Mouse (Mus musculus) olfactory bulb, adult 2 months (tissue): Measurements from ENCODE around the gene 4930556J24Rik. TPM values are rescaled to one million over a fixed set of nuclear protein-coding genes. Genes with fewer than 3 reads are reported as not detected.
"Not testable (repeated sequence)": the region's sequence is repeated elsewhere in the genome, so short reads cannot be mapped to it uniquely, and the experiment has no call there.

Source experiments
- H3K27ac ChIP-seq: fragments of 200-500 bp; 2 replicates; pipeline ENCODE4 v1.5.1; 2012; ENCODE audit warnings: low read depth, low read length; ENCODE audit not compliant: insufficient read depth
- H3K4me1 ChIP-seq: fragments of 200-500 bp; 2 replicates; pipeline ENCODE4 v1.6.1; 2012; ENCODE audit warnings: low read length; ENCODE audit not compliant: control insufficient read depth, insufficient read depth
- H3K4me3 ChIP-seq: fragments of 200-500 bp; 2 replicates; pipeline ENCODE4 v1.5.1; 2012; ENCODE audit warnings: mild to moderate bottlenecking, low read depth, low read length, moderate library complexity; ENCODE audit not compliant: insufficient read depth
- CTCF ChIP-seq: fragments of 200-500 bp; IDR thresholded peaks from 2 replicates; pipeline ENCODE4 v1.5.1; 2012; ENCODE audit warnings: low read depth, mild to moderate bottlenecking, low read length, moderate library complexity; ENCODE audit not compliant: insufficient read depth
- POLR2A ChIP-seq: fragments of 200-500 bp; IDR thresholded peaks from 2 replicates; pipeline ENCODE4 v1.6.1; 2012; ENCODE audit warnings: mild to moderate bottlenecking, low read depth, low read length, moderate library complexity; ENCODE audit not compliant: insufficient read depth
- WGBS: fragments of 180-500 bp; shearing (Covaris S2); methylation state at CpG from one replicate; pipeline ENCODE4 v1.1.7; 2018; 5-methylcytosine and 5-hydroxymethylcytosine counted together
- polyA plus RNA-seq: library from polyadenylated mRNA; stranded (reverse); fragments of >200 nt; gene quantifications from 2 replicates; pipeline ENCODE4 v1.2.4, GENCODE M21; 2012; ENCODE audit warnings: low replicate concordance; ENCODE audit not compliant: missing spikeins, insufficient read depth, insufficient read length

4930556J24Rik gene
- polyA plus RNA-seq: not detected in 2 replicates

DNA sequence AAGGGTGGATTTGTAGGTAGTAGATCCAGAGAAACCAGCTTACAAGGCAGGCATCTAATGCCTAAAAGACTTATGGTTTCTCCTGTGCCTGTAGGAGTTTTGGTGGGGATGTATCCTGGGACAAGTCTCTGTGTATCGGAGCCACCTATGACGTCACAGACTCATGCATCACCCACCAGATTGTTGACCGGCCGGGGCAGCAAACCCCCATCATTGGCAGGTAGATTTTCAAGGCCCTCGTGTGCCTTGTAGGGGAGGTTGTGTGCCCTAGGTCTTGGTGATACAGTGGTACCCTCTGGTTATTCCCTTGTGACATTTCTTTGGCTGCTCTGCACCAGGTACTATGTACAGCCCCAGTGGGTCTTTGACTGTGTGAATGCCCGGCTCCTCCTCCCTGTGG is at the start of gene 4930556J24Rik:
4930556J24Rik (minus strand) TSS at position 101 of the 400 bp plus-strand sequence.
- no peak within 1 kb of the TSS for H3K4me3 ChIP-seq
- no peak within 1 kb of the TSS for H3K27ac ChIP-seq
- no peaks in the 10 kb centered on the region for H3K4me1 ChIP-seq
- WGBS: 93% methylated on average over 6 of the region's 6 CpGs
- no peak for TF ChIP-seq CTCF
- TF ChIP-seq POLR2A: no peak

DNA sequence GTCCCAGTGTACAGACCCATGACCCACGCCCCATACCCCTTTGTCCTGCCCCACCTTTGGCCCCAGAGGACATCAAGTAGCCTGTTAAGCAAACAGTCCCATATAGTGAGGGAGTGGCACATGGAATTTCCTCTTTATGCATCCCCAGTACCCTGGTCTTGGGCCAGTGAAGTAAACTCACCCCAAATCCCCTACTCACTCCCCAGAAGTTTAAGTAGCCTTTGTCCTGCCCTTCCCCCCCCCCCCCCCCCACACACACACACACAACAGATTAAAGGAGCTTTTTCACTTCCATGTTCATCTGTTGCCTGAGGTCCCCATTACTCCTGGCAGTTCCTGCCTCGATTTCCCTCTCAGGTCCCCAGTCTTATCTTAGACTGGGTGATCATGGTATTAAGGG is 46.7 kb upstream of the 4930556J24Rik start:
- H3K27ac ChIP-seq: no peak overlapping the region
- no peak for TF ChIP-seq POLR2A
- TF ChIP-seq CTCF: no peak
- 74% methylated on average over 2 of the region's 2 CpGs for WGBS
- no peak overlapping the region for H3K4me3 ChIP-seq
- no peaks in the 10 kb centered on the region for H3K4me1 ChIP-seq

DNA sequence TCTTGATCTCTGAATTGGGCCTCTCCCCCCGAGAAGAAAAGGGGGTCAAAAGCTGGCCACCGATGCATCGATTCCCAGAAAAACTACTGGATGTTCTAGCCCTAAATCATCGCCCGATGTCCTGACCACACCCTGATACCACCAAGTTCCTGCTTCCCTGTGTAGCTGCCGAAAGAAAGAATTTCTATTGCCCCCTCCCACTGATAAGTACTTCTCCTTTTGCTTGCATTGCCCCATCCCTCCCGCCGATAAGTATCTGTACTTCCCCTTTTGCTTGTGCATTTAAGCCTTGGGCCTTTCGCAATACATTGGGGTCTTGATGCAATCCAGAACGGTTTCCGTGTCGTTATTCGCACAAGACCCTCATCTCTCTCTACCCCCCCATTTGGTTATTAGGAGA is 45.5 kb upstream of the 4930556J24Rik start:
- H3K4me3 ChIP-seq, H3K27ac ChIP-seq, H3K4me1 ChIP-seq: not testable (repeated sequence)
- 92% methylated on average over 13 of the region's 13 CpGs for WGBS

GRCm38 (mm10) chr11:4015796-4016195 is 39.2 kb upstream of the 4930556J24Rik start:
- H3K27ac ChIP-seq, H3K4me1 ChIP-seq, H3K4me3 ChIP-seq: not testable (repeated sequence)
- 91% methylated on average over 14 of the region's 14 CpGs for WGBS

GRCm38 (mm10) chr11:4012616-4013015 is 36.0 kb upstream of the 4930556J24Rik start:
- Histone ChIP-seq H3K4me1 (no peaks in the 10 kb centered on the region), H3K27ac (no peak overlapping the region), H3K4me3 (no peak overlapping the region)
- TF ChIP-seq POLR2A (no peak), CTCF (no peak)
- 81% methylated on average over 1 of the region's 1 CpGs for WGBS

DNA sequence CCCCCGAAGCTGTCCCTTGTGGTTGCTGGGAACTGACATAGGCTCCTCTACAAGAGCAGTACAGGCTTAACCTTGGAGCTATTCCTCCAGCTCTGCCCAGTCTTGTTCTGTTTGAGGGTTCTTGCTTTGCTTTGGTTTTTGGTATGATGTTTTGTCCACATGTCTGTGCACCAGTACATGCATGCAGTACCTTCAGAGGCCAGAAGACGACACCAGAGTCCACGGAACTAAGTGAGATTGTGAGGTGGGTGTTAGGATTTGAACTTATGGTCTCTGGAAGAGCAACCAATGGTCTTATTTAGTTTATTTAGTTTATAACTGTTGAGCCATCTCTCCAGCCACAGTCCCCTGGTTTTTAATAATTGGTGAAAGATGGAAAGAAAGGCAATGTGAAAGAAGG is 29.9 kb upstream of the 4930556J24Rik start:
- 89% methylated on average over 3 of the region's 3 CpGs for WGBS
- no peak overlapping the region for H3K27ac ChIP-seq
- H3K4me1 ChIP-seq: no peaks in the 10 kb centered on the region
- TF ChIP-seq CTCF: no peak
- TF ChIP-seq POLR2A: no peak
- H3K4me3 ChIP-seq: no peak overlapping the region

DNA sequence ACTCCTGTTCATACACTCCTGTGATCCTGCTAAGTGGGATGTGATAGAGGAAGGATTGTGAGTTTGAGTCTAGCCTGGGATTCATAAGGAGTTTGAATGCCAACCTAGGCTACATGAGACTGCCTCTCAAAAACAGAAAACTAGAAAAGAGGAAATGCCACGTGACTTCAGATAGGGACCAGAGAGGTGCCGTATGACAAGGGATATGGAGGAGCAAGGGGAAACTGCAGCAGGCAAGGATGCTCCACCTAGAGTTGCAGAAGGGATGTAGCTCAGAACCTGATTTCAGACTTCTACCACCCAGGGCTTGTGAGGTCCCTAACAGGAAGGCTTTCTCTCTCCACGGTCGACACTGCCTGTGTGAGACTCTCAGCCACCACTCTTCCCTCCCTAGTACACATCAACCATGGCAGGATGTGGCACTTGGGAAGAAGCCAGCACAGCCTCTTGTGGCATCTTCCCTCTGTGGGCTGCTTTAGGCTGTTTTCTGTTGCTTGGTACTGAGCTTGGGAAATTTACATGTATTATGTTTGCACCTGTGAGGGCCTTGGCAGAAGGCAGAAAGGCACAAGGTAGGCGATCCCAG is 28.7 kb upstream of the 4930556J24Rik start:
- Histone ChIP-seq H3K4me1 (no peaks in the 10 kb centered on the region), H3K4me3 (no peak overlapping the region), H3K27ac (no peak overlapping the region)
- WGBS: 48% methylated on average over 5 of the region's 5 CpGs
- no peak for TF ChIP-seq CTCF
- no peak for TF ChIP-seq POLR2A

DNA sequence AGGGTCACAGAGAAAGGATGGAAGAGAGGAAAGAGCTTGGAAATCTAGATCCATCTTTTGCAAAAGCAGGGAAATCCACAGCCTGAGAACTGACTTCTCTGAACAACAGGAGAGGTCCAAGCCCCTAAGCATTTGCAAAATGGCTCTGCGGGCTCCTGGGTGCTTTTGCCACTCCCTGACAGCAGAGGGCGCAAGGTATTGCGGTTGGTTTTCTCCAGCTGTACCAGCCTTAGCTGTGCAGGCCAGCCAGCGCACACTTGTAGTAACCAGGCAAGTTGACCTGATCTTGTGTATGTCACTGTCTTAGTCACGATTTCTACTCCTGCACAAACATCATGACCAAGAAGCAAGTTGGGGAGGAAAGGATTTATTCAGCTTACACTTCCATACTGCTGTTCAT is 25.0 kb upstream of the 4930556J24Rik start:
- no peak overlapping the region for H3K4me3 ChIP-seq
- 6% methylated on average over 5 of the region's 5 CpGs for WGBS
- H3K4me1 ChIP-seq: peaks cover 10% of the 10 kb centered on the region
- no peak overlapping the region for H3K27ac ChIP-seq
- peak; percentile 80 for TF ChIP-seq CTCF
- TF ChIP-seq POLR2A: no peak

- Histone ChIP-seq H3K4me3 (no peak overlapping the region), H3K27ac (no peak overlapping the region), H3K4me1 (peaks cover 10% of the 10 kb centered on the region)
- 89% methylated on average over 5 of the region's 5 CpGs for WGBS
- TF ChIP-seq CTCF: no peak
- no peak for TF ChIP-seq POLR2A
Observed at GRCm38 (mm10) chr11:3999547-3999946, 23.0 kb upstream of the 4930556J24Rik start.

DNA sequence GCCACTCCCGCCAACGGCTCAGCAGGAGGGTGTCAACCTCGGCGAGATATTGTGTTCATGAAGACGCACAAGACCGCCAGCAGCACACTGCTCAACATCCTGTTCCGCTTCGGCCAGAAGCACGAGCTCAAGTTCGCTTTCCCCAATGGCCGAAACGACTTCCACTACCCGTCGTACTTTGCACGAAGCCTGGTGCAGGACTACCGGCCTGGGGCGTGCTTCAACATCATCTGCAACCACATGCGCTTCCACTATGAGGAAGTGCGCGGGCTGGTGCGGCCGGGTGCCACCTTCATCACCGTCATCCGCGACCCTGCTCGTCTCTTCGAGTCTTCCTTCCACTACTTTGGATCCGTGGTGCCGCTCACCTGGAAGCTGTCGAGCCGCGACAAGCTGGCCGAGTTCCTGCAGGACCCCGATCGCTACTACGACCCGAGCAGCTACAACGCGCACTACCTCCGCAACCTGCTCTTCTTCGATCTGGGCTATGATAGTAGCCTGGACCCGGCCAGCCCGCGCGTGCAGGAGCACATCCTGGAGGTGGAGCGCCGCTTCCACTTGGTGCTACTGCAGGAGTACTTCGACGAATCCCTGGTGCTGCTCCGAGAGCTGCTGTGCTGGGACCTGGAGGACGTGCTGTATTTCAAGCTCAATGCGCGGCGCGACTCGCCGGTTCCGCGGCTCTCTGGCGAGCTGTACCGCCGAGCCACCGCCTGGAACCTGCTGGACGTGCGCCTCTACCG is 21.6 kb upstream of the 4930556J24Rik start:
- H3K27ac ChIP-seq: no peak overlapping the region
- peaks cover 10% of the 10 kb centered on the region for H3K4me1 ChIP-seq
- WGBS: 17% methylated on average over 66 of the region's 66 CpGs
- TF ChIP-seq POLR2A: no peak
- TF ChIP-seq CTCF: no peak
- peak overlapping the region; percentile 4 for H3K4me3 ChIP-seq
